Mouse (Mus musculus): ENCODE results near the gene Itpripl2.

DNA sequence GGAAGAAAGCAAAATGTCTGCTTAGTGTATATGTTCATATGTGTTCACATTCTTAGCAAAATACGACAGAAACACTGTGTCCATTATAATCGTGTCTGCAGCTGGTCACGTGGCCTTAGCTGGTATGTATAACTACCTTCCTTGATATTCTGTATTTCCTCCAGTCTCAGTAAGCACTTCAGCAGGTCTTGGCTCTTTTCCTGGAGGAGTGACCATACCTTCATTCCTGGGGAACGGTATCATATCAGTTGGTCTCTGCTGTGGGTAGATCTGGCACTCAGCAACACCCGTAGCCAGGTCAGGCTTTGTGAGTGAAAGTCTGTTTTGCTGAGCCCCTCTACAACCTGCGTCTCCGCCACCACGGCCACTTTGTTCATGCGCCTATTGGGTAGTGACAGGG lies 2.1 kb upstream of the Itpripl2 start:
- TF ChIP-seq GATA1 (IDR thresholded peaks at IDR 0.05; ENCODE audit: borderline replicate concordance, low read length) (no peak), FLI1 (IDR thresholded peaks at IDR 0.05; ENCODE audit: low read length) (no peak)
